Comparison of ENCODE assay signal across 10 mouse cellular contexts in the genomic region with DNA sequence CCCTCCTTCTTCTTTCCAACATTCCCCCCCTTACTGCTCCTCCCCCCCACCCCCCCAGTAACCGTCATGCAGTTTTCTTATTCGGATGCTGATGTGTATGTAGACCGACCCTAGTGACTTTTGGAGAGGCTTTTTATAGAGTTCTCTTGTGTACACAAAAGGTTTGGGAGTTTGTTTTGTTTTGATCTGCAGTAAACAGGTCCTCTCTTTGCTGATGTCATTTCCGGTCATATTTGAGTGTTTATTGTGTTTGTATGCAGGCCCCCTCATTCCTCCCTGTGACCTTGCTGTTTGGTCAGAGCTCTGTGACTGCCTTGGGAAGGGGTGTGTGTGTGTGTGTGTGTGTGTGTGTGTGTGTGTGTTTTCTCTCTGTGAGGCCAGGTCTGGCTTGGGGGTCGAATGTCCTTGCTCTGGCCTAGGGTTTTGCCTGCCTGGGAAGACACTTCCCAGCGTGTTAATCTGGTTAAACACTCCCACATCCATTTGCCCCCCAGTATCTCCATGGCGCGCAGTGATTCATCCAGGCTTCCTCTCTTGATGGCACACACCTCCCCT.
DNase-seq lines count a peak whose midpoint lies in the region; ATAC-seq lines count a peak whose summit lies in the region.
"Had no signal": no experiment of that assay in that cellular context is flagged by ENCODE, and none has a peak within 500 bp of the region (broad histone marks: within the 10 kb centered on the region; RNA-seq: fewer than 3 reads in every experiment).

No protein-coding gene starts in this region.

- H3K4me3 ChIP-seq in kidney, embryonic 15.5 days (replicated peaks) = no peak overlapping the region
- no peak overlapping the region; the same call in 1 of the 2 replicates for H3K4me3 ChIP-seq in forebrain, embryonic 13.5 days
- H3K4me3 ChIP-seq in neural tube, embryonic 13.5 days = peak overlapping the region; percentile 88; the same call in 1 of the 2 replicates

- no peak for DNase-seq in kidney, adult 11 months
- peak; percentile 35 to 47 for DNase-seq in kidney, postnatal 4 days
- no peak for DNase-seq in thymus, postnatal 25 days
- DNase-seq in layer of hippocampus, postnatal 25 days (ENCODE audit: extremely low spot score in 1 of 2, low spot score in 1 of 2) = no peak
- DNase-seq: cerebellum, postnatal 10 days had no signal

- 31% methylated on average over 8 of the region's 8 CpGs for WGBS in kidney, embryonic 15.5 days
- 31% methylated on average over 7 of the region's 8 CpGs for WGBS in forebrain, embryonic 13.5 days
- 15% methylated on average over 8 of the region's 8 CpGs for WGBS in neural tube, embryonic 13.5 days

- no peak overlapping the region for H3K9ac ChIP-seq in kidney, embryonic 15.5 days
- peak overlapping the region; percentile 51 for H3K9ac ChIP-seq in forebrain, embryonic 13.5 days
- H3K9ac ChIP-seq in neural tube, embryonic 13.5 days = peak overlapping the region; percentile 100

- H3K36me3 ChIP-seq in kidney, embryonic 15.5 days = no peaks in the 10 kb centered on the region
- no peaks in the 10 kb centered on the region for H3K36me3 ChIP-seq in forebrain, embryonic 13.5 days (ENCODE audit: poor library complexity, severe bottlenecking)
- no peaks in the 10 kb centered on the region for H3K36me3 ChIP-seq in neural tube, embryonic 13.5 days
- H3K36me3 ChIP-seq: G1E had no signal

- H3K27me3 ChIP-seq in kidney, embryonic 15.5 days = no peaks in the 10 kb centered on the region
- H3K27me3 ChIP-seq in forebrain, embryonic 13.5 days = peaks cover 41% of the 10 kb centered on the region
- H3K27me3 ChIP-seq in neural tube, embryonic 13.5 days = peaks cover 4% of the 10 kb centered on the region

- H3K4me1 ChIP-seq in kidney, embryonic 15.5 days = peaks cover 83% of the 10 kb centered on the region
- H3K4me1 ChIP-seq in forebrain, embryonic 13.5 days = peaks cover 71% of the 10 kb centered on the region
- peaks cover 82% of the 10 kb centered on the region for H3K4me1 ChIP-seq in neural tube, embryonic 13.5 days (replicated peaks)

- H3K27ac ChIP-seq in kidney, embryonic 15.5 days = peak overlapping the region; percentile 76
- H3K27ac ChIP-seq in forebrain, embryonic 13.5 days = peak overlapping the region; percentile 48; the same call in 1 of the 2 replicates
- H3K27ac ChIP-seq in neural tube, embryonic 13.5 days (replicated peaks) = peak overlapping the region; percentile 100

- no peaks in the 10 kb centered on the region for H3K9me3 ChIP-seq in kidney, embryonic 15.5 days (replicated peaks)
- H3K9me3 ChIP-seq in forebrain, embryonic 13.5 days (replicated peaks) = no peaks in the 10 kb centered on the region
- no peaks in the 10 kb centered on the region for H3K9me3 ChIP-seq in neural tube, embryonic 13.5 days

- H3K4me2 ChIP-seq in kidney, embryonic 15.5 days = no peak overlapping the region
- peak overlapping the region; percentile 98 for H3K4me2 ChIP-seq in forebrain, embryonic 13.5 days
- H3K4me2 ChIP-seq in neural tube, embryonic 13.5 days = peak overlapping the region; percentile 96

- ATAC-seq in kidney, embryonic 15.5 days (replicated peaks; ENCODE audit: low FRiP score) = 0 out of 2 replicates have a peak, but pooled peaks have one; percentile 3
- no peak for ATAC-seq in forebrain, embryonic 13.5 days
- ATAC-seq in neural tube, embryonic 13.5 days (ENCODE audit: low read depth) = no peak
- no peak for ATAC-seq in activated CD4-positive, CD25-positive, alpha-beta regulatory T cell, adult 4 months

Comparison
In these comparisons a context has a peak if more than half of its experiments do, and no peak if none do; other contexts are left out.
1. DNase-seq: peak in kidney, postnatal 4 days (2 of 2); none in kidney, adult 11 months (single experiment), thymus, postnatal 25 days (single experiment) and layer of hippocampus, postnatal 25 days (0 of 2).
2. H3K27ac ChIP-seq: peak in every context shown above with its lines; median percentile 100 in neural tube, embryonic 13.5 days; 76 in kidney, embryonic 15.5 days; 48 in forebrain, embryonic 13.5 days.